Mouse (Mus musculus) intestine, embryonic 16.5 days (tissue): ENCODE data around the gene Zfp131. TPM values are rescaled to one million over a fixed set of nuclear protein-coding genes. Genes with fewer than 3 reads are reported as not detected.

Source experiments
- ATAC-seq: fragments of 200-750 bp; cut with Nextera tagmentation; 2 replicates; pipeline ENCODE4 v1.8.0; 2017; ENCODE audit warnings: moderate TSS enrichment, moderate library complexity
- H3K27ac ChIP-seq: fragments of 300-500 bp; sonication (generic); 2 replicates; pipeline ENCODE4 v1.5.1; 2014; ENCODE audit warnings: mild to moderate bottlenecking, low read length
- H3K27me3 ChIP-seq: fragments of 300-500 bp; sonication (generic); replicated peaks from 2 replicates; pipeline ENCODE4 v1.6.1; 2014; ENCODE audit warnings: low read length, control low read depth, mixed read lengths; ENCODE audit not compliant: control insufficient read depth, insufficient read depth
- H3K36me3 ChIP-seq: fragments of 300-500 bp; sonication (generic); 2 replicates; pipeline ENCODE4 v1.6.1; 2014; ENCODE audit warnings: low read length, control low read depth; ENCODE audit not compliant: control insufficient read depth, insufficient read depth
- H3K4me1 ChIP-seq: fragments of 300-500 bp; sonication (generic); 2 replicates; pipeline ENCODE4 v1.6.1; 2014; ENCODE audit warnings: low read length, control low read depth, mixed read lengths; ENCODE audit not compliant: control insufficient read depth, insufficient read depth
- H3K4me2 ChIP-seq: fragments of 300-500 bp; sonication (generic); 2 replicates; pipeline ENCODE4 v1.6.1; 2014; ENCODE audit warnings: low read depth, low read length, control low read depth
- H3K4me3 ChIP-seq: fragments of 300-500 bp; sonication (generic); 2 replicates; pipeline ENCODE4 v1.5.1; 2014; ENCODE audit warnings: mild to moderate bottlenecking, low read length
- H3K9ac ChIP-seq: fragments of 300-500 bp; sonication (generic); 2 replicates; pipeline ENCODE4 v1.6.1; 2014; ENCODE audit warnings: low read depth, low read length
- H3K9me3 ChIP-seq: fragments of 300-500 bp; sonication (generic); 2 replicates; pipeline ENCODE4 v1.6.1; 2016; ENCODE audit warnings: low read length, control low read depth; ENCODE audit not compliant: control insufficient read depth
- WGBS: fragments of 180-500 bp; shearing (Covaris S2); extraction: QIAGEN DNeasy Blood & Tissue Kit; methylation state at CpG from one replicate; pipeline ENCODE4 v1.1.7; 2014; 5-methylcytosine and 5-hydroxymethylcytosine counted together
- polyA plus RNA-seq: library from polyadenylated mRNA; unstranded; fragments of >200 nt; fragmentation: Nextera tagmentation; extraction: Ambion mirVana; gene quantifications from 2 replicates; pipeline ENCODE4 v1.2.1, GENCODE M21; 2015

Zfp131 gene
- polyA plus RNA-seq, 1 experiment from 2014 or later: 21.4 TPM

DNA sequence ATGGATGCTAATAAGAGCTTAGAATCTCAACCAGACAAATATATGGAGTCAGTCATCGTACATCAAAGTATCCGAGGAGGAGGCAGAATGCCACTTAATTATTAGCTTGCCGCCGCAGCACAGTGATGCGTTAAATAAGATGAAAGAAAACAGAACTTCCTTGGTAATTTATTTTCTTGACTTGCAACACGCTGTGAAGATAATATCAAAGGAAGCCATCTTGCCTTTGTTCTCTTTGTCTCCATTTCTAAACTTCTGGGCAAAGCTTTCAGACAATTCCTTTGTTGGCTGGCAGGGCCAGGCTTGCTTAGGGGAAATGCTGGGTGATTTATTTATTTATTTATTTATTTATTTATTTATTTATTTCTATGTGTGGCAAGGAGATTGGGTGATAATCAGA, 59.2 kb downstream of the Zfp131 start:
- Histone ChIP-seq H3K9me3 (no peaks in the 10 kb centered on the region), H3K36me3 (no peaks in the 10 kb centered on the region), H3K4me2 (no peak overlapping the region), H3K4me3 (no peak overlapping the region), H3K27me3 (no peaks in the 10 kb centered on the region), H3K9ac (no peak overlapping the region), H3K4me1 (no peaks in the 10 kb centered on the region), H3K27ac (no peak overlapping the region)
- WGBS: 59% methylated on average over 6 of the region's 6 CpGs
- ATAC-seq: no peak

DNA sequence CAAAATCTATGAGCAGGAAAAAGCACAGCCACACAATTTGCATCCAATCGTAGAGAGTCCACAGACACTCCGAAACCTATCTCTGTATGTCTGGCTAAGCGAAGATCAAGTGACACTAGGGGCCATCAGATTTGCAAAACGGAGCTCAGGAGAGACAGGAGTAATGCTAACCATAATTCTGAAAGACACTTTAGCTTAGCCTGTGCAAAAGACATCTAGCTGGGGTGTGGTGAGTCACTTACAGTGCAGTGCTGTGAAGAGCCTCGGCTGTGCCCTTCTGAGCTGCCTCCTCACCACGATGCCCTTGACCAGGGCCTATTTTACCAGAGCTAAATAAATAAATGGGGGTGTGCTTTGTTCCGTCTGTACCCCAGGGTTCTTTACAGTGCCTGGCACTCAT, 61.3 kb downstream of the Zfp131 start:
- H3K4me1 ChIP-seq: no peaks in the 10 kb centered on the region
- H3K36me3 ChIP-seq: no peaks in the 10 kb centered on the region
- H3K4me2 ChIP-seq: no peak overlapping the region
- no peak overlapping the region for H3K9ac ChIP-seq
- ATAC-seq: no peak
- WGBS: 84% methylated on average over 7 of the region's 7 CpGs
- no peaks in the 10 kb centered on the region for H3K9me3 ChIP-seq
- H3K4me3 ChIP-seq: no peak overlapping the region
- H3K27me3 ChIP-seq: no peaks in the 10 kb centered on the region
- H3K27ac ChIP-seq: no peak overlapping the region

GRCm38 (mm10) chr13:119727608-119728387, 62.9 kb downstream of the Zfp131 start:
- H3K27me3 ChIP-seq: no peaks in the 10 kb centered on the region
- no peaks in the 10 kb centered on the region for H3K9me3 ChIP-seq
- H3K4me2 ChIP-seq: no peak overlapping the region
- H3K9ac ChIP-seq: no peak overlapping the region
- 76% methylated on average over 26 of the region's 26 CpGs for WGBS
- H3K4me1 ChIP-seq: no peaks in the 10 kb centered on the region
- ATAC-seq: no peak
- H3K36me3 ChIP-seq: no peaks in the 10 kb centered on the region
- H3K4me3 ChIP-seq: no peak overlapping the region
- H3K27ac ChIP-seq: no peak overlapping the region

- no peak overlapping the region for H3K4me3 ChIP-seq
- H3K27ac ChIP-seq: no peak overlapping the region
- no peak for ATAC-seq
- 85% methylated on average over 7 of the region's 7 CpGs for WGBS
- H3K9me3 ChIP-seq: no peaks in the 10 kb centered on the region
- H3K27me3 ChIP-seq: no peaks in the 10 kb centered on the region
- no peak overlapping the region for H3K9ac ChIP-seq
- no peaks in the 10 kb centered on the region for H3K4me1 ChIP-seq
- no peaks in the 10 kb centered on the region for H3K36me3 ChIP-seq
- no peak overlapping the region for H3K4me2 ChIP-seq
Measured at GRCm38 (mm10) chr13:119724541-119724940, 66.1 kb downstream of the Zfp131 start.

GRCm38 (mm10) chr13:119723368-119723767, 67.3 kb downstream of the Zfp131 start:
- Histone ChIP-seq H3K27ac (no peak overlapping the region), H3K4me1 (no peaks in the 10 kb centered on the region), H3K27me3 (no peaks in the 10 kb centered on the region), H3K4me2 (no peak overlapping the region), H3K9ac (no peak overlapping the region), H3K9me3 (no peaks in the 10 kb centered on the region), H3K4me3 (no peak overlapping the region), H3K36me3 (no peaks in the 10 kb centered on the region)
- 79% methylated on average over 5 of the region's 5 CpGs for WGBS
- ATAC-seq: no peak

DNA sequence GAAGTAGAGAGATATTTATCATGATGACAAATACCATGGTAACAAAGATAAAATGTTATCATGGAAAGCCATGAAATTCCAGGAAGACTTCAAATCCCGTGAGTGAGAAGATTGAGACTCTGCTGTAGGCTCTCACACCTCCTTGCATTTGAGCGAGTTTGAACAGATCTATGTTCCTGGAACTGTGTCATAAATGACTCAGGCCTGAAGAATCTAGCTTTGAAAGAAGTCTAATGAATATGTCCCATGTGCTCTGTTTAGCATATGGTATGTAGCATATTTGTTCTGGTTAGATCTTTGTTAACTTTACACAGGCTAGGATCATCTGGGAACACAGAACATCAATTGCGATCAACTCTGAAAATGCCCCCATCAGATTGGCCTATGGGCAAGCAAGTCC, 68.2 kb downstream of the Zfp131 start:
- Histone ChIP-seq H3K9ac (no peak overlapping the region), H3K4me2 (no peak overlapping the region), H3K4me1 (no peaks in the 10 kb centered on the region), H3K4me3 (no peak overlapping the region), H3K27me3 (no peaks in the 10 kb centered on the region), H3K27ac (no peak overlapping the region), H3K9me3 (no peaks in the 10 kb centered on the region), H3K36me3 (no peaks in the 10 kb centered on the region)
- ATAC-seq: no peak
- 74% methylated on average over 3 of the region's 3 CpGs for WGBS

- no peak for ATAC-seq
- Histone ChIP-seq H3K27me3 (no peaks in the 10 kb centered on the region), H3K4me3 (no peak overlapping the region), H3K4me2 (no peak overlapping the region), H3K9ac (no peak overlapping the region), H3K36me3 (no peaks in the 10 kb centered on the region), H3K4me1 (no peaks in the 10 kb centered on the region), H3K9me3 (no peaks in the 10 kb centered on the region), H3K27ac (no peak overlapping the region)
- WGBS: 75% methylated on average over 2 of the region's 2 CpGs
Measured at GRCm38 (mm10) chr13:119716105-119716504, 74.6 kb downstream of the Zfp131 start.

Other genes starting within 250 kb of the Zfp131 start
- 0.42 and 0.44 TPM in 2 replicates for gene Ccl28, start 167.1 kb downstream of the Zfp131 start, polyA plus RNA-seq
- gene Hmgcs1, start 100.5 kb downstream of the Zfp131 start, polyA plus RNA-seq: 247 and 266 TPM in 2 replicates
- gene Nim1k, start 35.0 kb downstream of the Zfp131 start, polyA plus RNA-seq: 0.39 and 0.48 TPM in 2 replicates
- gene AF067063, start 39.3 kb upstream of the Zfp131 start, polyA plus RNA-seq: not detected in 2 replicates
- gene D13Ertd608e, start 45.1 kb upstream of the Zfp131 start, polyA plus RNA-seq: not detected in 2 replicates
- not detected in 2 replicates for gene Tcstv1, start 103.9 kb upstream of the Zfp131 start, polyA plus RNA-seq
- gene Gm21761, start 138.4 kb upstream of the Zfp131 start, polyA plus RNA-seq: not detected in 2 replicates
- not detected in 2 replicates for gene B020031M17Rik, start 159.9 kb upstream of the Zfp131 start, polyA plus RNA-seq
- gene Gm36079, start 236.1 kb upstream of the Zfp131 start, polyA plus RNA-seq: not detected in 2 replicates